Mouse (Mus musculus) left cerebral cortex, postnatal 14 days (tissue): ENCODE measurements around the gene Cfap73. TPM values are rescaled to one million over a fixed set of nuclear protein-coding genes. Genes with fewer than 3 reads are reported as not detected.

ENCODE experiments used
- DNase-seq, 2 experiments: peaks; one replicate each; pipeline ENCODE4 v3.0.0; 2021 to 2022; ENCODE audit warnings: low spot score in 2 of 2, mixed read lengths in 1 of 2
- intact Hi-C: fragments of 180-260 bp; cut with DNase I; formaldehyde crosslinking; loops from one replicate; pipeline ENCODE4 v1.15.1; 2025
- long read RNA-seq, 2 experiments: library from polyadenylated mRNA; stranded (forward); transcript quantifications; one replicate each; pipeline ENCODE4 v2.0.0; 2021
- total RNA-seq, 2 experiments: library from RNA; stranded (reverse); gene quantifications; 2 replicates each; pipeline ENCODE4 v1.2.3; 2021

Cfap73 gene
- not detected for total RNA-seq
- long read RNA-seq, experiment 1, result 0 reads
- long read RNA-seq, experiment 2, partial matches to known transcripts, result 0 of 1 reads
- long read RNA-seq, experiment 2, other reads (novel, unspliced or antisense), result 1 of 1 reads

GRCm38 (mm10) chr5:120634131-120634530 lies at the start of gene Cfap73:
TSS of gene Cfap73 (minus strand) at chr5:120634235.
- DNase-seq, result no peak
- intact Hi-C loops, result no loop called here

- intact Hi-C loops, result no loop called here
- no peak for DNase-seq
These were observed 49.1 kb upstream of the Cfap73 start for GRCm38 (mm10) chr5:120682982-120683771.

- intact Hi-C loops, result loop anchor here (1.0 kb wide), 1 partner anchor 30 kb away; the partner anchor contains the start of gene Dtx1
- peak; percentile 49 to 62 for DNase-seq
These were observed 46.9 kb upstream of the Cfap73 start for GRCm38 (mm10) chr5:120680918-120681317.

- intact Hi-C loops, result loop anchor here (1.0 kb wide), 1 partner anchor 31 kb away; the partner anchor contains the start of gene Dtx1
- peak; percentile 96 to 98 for DNase-seq
These were observed 45.9 kb upstream of the Cfap73 start for GRCm38 (mm10) chr5:120679676-120680555.

GRCm38 (mm10) chr5:120677516-120677915 lies 43.5 kb upstream of the Cfap73 start:
- no peak for DNase-seq
- intact Hi-C loops, result no loop called here

- intact Hi-C loops, result no loop called here
- DNase-seq, result peak in 1 of 2 experiments; percentile 69
These were observed 40.5 kb upstream of the Cfap73 start for GRCm38 (mm10) chr5:120674229-120675145.

GRCm38 (mm10) chr5:120673626-120674025 lies 39.6 kb upstream of the Cfap73 start:
- DNase-seq, result peak; percentile 76 to 78
- intact Hi-C loops, result loop anchor here (1.0 kb wide), 1 partner anchor 54 kb away; no protein-coding TSS in a partner anchor

- DNase-seq, result no peak
- intact Hi-C loops, result no loop called here
These were observed 37.8 kb upstream of the Cfap73 start for GRCm38 (mm10) chr5:120671865-120672264.

GRCm38 (mm10) chr5:120670132-120670531 lies 36.1 kb upstream of the Cfap73 start:
- no peak for DNase-seq
- intact Hi-C loops, result no loop called here

- intact Hi-C loops, result no loop called here
- DNase-seq, result no peak
These were observed 34.7 kb upstream of the Cfap73 start for GRCm38 (mm10) chr5:120668761-120669160.

- intact Hi-C loops, result no loop called here
- DNase-seq, result no peak
These were observed 30.9 kb upstream of the Cfap73 start for GRCm38 (mm10) chr5:120664888-120665287.

- intact Hi-C loops, result no loop called here
- peak; percentile 60 to 84 for DNase-seq
These were observed 26.8 kb upstream of the Cfap73 start for GRCm38 (mm10) chr5:120660816-120661215.

- intact Hi-C loops, result no loop called here
- DNase-seq, result peak; percentile 67 to 84
These were observed 22.3 kb upstream of the Cfap73 start for GRCm38 (mm10) chr5:120656281-120656751.

- no peak for DNase-seq
- intact Hi-C loops, result no loop called here
These were observed 19.8 kb upstream of the Cfap73 start for GRCm38 (mm10) chr5:120653873-120654272.

GRCm38 (mm10) chr5:120652915-120653701 lies 19.1 kb upstream of the Cfap73 start:
- intact Hi-C loops, result no loop called here
- peak; percentile 46 to 63 for DNase-seq

- no peak for DNase-seq
- intact Hi-C loops, result no loop called here
These were observed 17.2 kb upstream of the Cfap73 start for GRCm38 (mm10) chr5:120651230-120651629.

- intact Hi-C loops, result loop anchor here (1.0 kb wide), 1 partner anchor 29 kb away; no protein-coding TSS in a partner anchor
- DNase-seq, result no peak
These were observed 15.9 kb upstream of the Cfap73 start for GRCm38 (mm10) chr5:120649938-120650337.
